Mouse (Mus musculus) kidney, postnatal 36 days (tissue): Measurements from ENCODE around the gene Eif5a.
"Not testable (repeated sequence)": the region's sequence is repeated elsewhere in the genome, so short reads cannot be mapped to it uniquely, and the experiment has no call there.

Experiments
- DNase-seq, 2 experiments: peaks; one replicate each; pipeline ENCODE4 v3.0.0; 2021 to 2022; ENCODE audit warnings: mixed read lengths in 2 of 2

The Eif5a gene

DNA sequence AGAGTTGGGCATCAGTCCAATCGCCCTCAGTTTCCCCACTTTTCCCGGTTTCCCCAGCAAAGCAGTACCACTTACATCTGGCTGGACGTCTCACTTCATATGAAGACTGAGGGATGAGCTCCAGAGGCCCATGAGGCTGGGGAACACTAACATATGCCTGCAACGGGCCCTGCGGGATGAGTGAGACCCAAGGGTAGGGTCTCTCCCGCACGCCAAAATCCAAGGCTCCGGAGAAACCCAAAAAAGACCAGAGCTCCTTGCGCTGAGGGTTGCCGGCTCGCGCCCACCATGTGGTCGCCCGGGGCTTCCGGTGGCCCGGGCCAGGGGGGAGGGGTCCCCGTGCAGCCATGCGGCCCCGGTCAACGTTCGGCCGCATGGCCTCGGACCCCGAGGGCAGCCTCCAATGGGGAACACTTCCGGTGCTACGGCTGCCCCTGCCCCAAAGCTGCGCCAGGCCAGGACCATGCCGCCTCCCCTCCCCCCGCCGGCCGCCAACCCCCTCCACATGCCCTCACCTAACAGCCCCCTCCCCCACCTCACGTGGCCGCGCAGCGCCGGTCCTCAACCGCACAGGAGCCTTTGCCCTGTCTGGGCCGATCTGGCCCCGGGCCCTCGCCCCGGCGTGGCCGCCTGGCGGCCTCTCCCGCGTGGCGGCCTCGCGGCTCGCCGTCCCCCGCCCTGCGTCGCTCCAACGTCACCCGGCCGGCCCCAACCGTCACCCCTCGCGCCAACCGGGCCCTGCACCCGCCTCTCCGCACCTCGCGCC, 1.3 kb downstream of the Eif5a start:
- DNase-seq: peak; percentile 60 to 80

- peak; percentile 90 to 92 for DNase-seq
These were observed 2.0 kb downstream of the Eif5a start for GRCm38 (mm10) chr11:69919661-69920265.

DNA sequence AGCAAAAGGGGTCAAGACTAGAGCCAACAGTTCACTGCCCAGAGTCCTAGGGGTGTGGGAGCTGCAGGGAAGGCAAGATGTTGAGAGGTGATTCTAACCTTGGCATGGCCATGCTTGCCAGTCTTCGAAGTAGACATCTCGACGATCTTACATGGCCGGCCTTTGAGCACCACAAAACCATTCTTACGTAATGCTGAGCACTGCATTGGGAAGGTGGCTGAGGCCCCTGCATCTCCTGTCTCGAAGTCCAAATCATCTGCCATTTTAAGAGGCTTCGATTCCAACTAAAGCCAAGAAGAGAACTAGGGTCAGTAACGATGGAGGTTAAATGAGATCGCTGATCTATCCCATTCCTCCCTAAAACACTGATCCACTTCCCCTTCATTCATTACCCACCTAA, 2.7 kb downstream of the Eif5a start:
- no peak for DNase-seq

DNA sequence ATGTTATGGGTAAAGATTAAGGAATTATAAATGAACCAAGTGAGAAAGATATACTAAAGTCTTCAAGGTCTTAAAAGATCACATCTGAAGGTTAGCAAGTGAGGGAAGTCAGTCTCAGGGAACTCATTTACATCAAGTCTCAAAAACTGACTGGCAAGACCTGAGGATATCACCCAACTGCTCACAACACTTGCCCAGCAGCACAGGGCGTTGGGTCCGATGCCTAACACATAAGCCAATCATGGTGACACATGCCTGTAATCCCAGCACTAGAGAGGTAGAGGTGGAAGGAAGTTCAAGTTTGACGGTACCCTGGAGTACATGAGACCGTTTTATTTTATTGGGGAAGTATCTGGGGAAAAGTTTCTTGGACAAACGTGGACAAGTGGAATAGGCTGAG, 3.6 kb downstream of the Eif5a start:
- DNase-seq: no peak

- no peak for DNase-seq
These were observed 4.3 kb downstream of the Eif5a start for GRCm38 (mm10) chr11:69917379-69917948.

DNA sequence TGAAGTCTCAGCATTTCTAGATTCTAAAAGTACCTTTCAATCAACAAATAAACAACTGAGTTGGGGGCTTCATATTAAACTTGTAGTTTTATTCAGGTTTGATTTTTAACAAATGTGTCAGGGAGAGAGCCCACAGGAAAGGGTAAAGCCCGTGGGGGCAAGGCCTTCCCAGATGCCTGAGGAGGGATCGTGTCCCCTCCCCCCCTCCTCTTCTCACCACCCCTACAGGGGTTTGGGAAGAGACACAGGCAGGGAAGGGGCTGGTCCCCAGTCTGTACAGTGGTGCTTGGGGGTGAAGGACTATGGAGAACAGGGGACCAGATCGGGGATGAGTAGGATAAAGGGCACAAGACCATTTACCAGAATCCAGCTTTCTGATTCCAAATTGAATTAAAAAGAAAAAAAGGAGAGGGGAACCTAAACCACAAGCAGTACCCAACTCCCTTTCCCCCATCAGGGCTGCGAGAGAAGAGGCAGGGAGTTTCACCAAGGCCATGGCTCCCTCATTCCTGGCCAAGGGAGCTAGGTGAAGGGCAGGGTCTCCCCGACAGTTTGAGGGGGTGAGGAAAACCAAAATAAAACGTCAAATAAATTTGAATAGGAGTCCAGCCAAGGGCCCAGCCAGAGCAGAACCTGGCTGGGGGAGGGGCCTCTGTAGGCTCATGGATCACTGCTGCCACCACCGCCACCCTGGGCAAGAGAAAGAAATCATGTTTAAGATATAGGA, 4.9 kb downstream of the Eif5a start:
- DNase-seq: not testable (repeated sequence)

GRCm38 (mm10) chr11:69915667-69916627, 5.8 kb downstream of the Eif5a start:
- DNase-seq: no peak

GRCm38 (mm10) chr11:69914917-69915430, 6.8 kb downstream of the Eif5a start:
- DNase-seq: no peak

DNA sequence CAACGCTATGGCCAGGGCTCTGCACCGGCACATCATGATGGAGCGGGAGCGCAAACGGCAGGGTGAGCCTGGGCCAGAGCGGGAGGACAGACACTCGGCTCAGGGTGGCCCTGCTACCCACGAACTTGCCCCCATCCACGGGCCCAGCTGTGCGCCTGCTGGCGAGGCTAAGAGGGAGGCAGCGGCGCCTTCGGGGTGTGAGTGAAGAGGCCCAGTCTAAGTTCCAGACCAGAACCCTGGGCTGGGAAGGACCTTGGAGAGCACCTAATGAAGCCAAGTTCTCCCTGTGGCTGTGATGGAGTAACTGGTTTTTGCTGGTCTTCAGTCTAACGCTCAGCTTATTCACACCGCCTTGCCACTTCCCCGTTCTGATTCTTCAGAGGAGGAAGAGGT, 7.4 kb downstream of the Eif5a start:
- peak in 1 of 2 experiments; percentile 54 for DNase-seq

DNA sequence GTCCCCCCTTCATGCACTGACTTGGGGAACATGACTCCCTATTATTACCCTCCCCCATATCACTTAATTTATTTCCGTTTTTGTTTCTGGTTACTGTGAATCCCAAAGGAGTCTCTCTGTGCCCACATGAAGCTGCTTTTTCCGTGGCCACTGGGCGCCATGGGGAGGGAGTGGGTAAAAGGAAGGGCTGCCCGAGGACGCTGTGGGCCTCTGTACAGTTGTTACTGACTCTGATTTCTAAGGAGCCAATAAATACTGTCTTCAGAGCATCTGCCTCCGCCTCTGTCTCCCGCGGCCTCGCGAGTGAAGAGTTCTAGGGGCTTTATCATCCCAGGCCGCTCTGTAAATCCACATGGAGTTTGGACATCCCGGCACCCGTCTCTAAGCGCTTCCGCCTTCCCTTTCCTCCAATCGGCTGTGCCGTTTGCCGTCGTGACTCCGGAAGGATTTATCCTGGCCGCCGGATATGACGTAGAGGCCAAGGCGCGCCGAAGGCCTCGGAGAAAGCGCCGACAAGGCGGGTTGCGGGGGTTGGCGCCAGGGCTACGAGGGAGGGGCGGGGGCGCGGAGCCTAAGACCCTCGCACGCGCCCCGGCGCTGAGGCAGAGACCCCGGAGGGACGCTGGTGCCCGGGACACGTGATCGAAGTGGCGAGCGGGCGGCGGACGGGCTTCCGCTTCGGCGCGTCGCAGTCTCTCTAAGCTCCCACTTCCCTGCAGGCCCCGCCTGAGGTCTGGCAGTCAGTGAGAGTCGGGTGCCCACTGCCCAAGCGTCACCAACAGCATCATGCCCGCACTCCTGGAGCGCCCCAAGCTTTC, 8.0 kb downstream of the Eif5a start, which contains the start of gene Gps2:
Gps2 (plus strand) TSS at position 335 of the 818 bp plus-strand sequence.
- DNase-seq: peak; percentile 94

GRCm38 (mm10) chr11:69912716-69913530, 8.8 kb downstream of the Eif5a start:
- DNase-seq: no peak

- no peak for DNase-seq
These were observed 10.1 kb downstream of the Eif5a start for GRCm38 (mm10) chr11:69911701-69912100.

GRCm38 (mm10) chr11:69910781-69911560, 10.8 kb downstream of the Eif5a start:
- peak; percentile 82 to 84 for DNase-seq

DNA sequence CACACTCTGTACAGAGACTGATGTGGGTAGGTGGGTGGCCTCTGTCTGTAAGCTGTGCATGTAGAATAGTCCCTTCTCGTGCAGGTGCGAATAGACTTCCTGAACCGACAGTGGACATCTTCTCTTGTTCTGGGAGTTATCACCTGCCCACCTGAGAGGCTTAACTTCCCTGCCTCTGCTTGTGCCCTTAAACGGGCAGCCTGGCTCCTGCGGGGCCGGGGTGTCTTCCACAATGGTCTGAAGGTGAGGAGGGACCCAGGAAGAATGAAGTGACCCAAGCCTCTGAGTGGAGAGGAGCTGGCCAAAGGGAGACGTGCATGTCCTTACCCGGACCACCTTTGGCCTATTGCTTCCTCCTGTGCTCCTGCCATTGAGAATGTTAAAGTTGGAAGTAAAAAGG, 11.6 kb downstream of the Eif5a start:
- no peak for DNase-seq

DNA sequence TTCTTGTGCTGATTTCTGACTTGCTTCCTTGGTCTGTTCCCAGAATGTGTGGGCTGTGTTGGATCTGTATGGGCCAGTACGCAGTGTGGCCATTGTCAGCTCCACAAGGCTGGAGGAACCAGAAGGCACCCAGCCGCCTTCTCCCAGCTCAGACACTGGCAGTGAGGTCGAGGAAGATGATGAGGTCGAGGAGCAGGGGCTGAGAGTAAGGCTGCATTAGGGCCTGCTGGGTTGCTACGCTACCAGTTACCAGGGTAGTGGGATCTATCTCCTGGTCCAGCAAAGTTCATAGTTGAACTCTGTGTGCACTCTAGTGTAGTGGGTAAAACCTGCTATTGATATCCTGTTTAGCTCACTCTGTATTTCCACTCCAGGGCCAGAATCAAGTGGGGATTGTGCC, 12.6 kb downstream of the Eif5a start:
- DNase-seq: no peak

- DNase-seq: peak; percentile 96 to 97
These were observed 13.1 kb downstream of the Eif5a start for GRCm38 (mm10) chr11:69908645-69909044.

DNA sequence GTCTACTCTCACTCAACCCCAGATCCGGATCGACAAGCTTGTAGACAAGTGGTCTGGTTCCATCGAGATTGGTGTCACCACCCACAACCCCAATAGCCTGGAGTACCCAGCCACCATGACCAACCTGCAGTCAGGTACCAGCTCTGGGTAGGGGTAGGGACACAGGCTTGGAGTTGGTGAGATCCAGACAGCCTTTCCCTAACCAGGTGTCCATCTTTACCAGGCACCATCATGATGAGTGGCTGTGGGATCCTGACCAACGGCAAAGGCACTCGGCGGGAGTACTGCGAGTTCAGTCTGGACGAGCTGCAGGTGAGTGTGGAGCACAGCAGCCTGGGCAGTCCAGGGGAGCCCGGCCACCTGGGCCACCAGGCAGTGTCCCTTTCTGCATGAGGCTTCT, 17.4 kb downstream of the Eif5a start:
- DNase-seq: no peak

- no peak for DNase-seq
These were observed 18.8 kb downstream of the Eif5a start for GRCm38 (mm10) chr11:69902972-69903371.

GRCm38 (mm10) chr11:69901993-69902392, 19.8 kb downstream of the Eif5a start:
- no peak for DNase-seq
